Comparison of ENCODE assay signal across 10 mouse cellular contexts in genomic region chr14:25167604-25168003, GRCm38 (mm10).
DNase-seq lines count a peak whose midpoint lies in the region; ATAC-seq and TF ChIP-seq lines count a peak whose summit lies in the region.
"Had no signal": no experiment of that assay in that cellular context is flagged by ENCODE, and none has a peak within 500 bp of the region (broad histone marks: within the 10 kb centered on the region; RNA-seq: fewer than 3 reads in every experiment).

No protein-coding gene starts in this region.

- H3K9me3 ChIP-seq in forebrain, embryonic 14.5 days (replicated peaks; ENCODE audit: control insufficient read depth, low read length), result no peaks in the 10 kb centered on the region
- no peaks in the 10 kb centered on the region for H3K9me3 ChIP-seq in forebrain, embryonic 10.5 days
- H3K9me3 ChIP-seq in lung, embryonic 14.5 days (ENCODE audit: low read depth, low read length), result no peaks in the 10 kb centered on the region
- no peaks in the 10 kb centered on the region for H3K9me3 ChIP-seq in heart, embryonic 15.5 days (replicated peaks)
- H3K9me3 ChIP-seq in liver, embryonic 12.5 days (replicated peaks), result no peaks in the 10 kb centered on the region
- H3K9me3 ChIP-seq: liver, embryonic 13.5 days had no signal

- H3K4me3 ChIP-seq in forebrain, embryonic 14.5 days (ENCODE audit: low read depth, low read length), result no peak overlapping the region
- no peak overlapping the region for H3K4me3 ChIP-seq in forebrain, embryonic 10.5 days
- H3K4me3 ChIP-seq in lung, embryonic 14.5 days (ENCODE audit: low read depth, low read length), result no peak overlapping the region
- no peak overlapping the region for H3K4me3 ChIP-seq in heart, embryonic 15.5 days
- H3K4me3 ChIP-seq in liver, embryonic 12.5 days, result no peak overlapping the region
- H3K4me3 ChIP-seq: liver, embryonic 13.5 days had no signal

- H3K9ac ChIP-seq in forebrain, embryonic 14.5 days (ENCODE audit: low read length), result no peak overlapping the region
- H3K9ac ChIP-seq in lung, embryonic 14.5 days, result no peak overlapping the region
- H3K9ac ChIP-seq in heart, embryonic 15.5 days, result no peak overlapping the region
- no peak overlapping the region for H3K9ac ChIP-seq in liver, embryonic 12.5 days
- H3K9ac ChIP-seq: liver, embryonic 13.5 days had no signal

- no peak overlapping the region for H3K27ac ChIP-seq in forebrain, embryonic 14.5 days (ENCODE audit: low read depth, low read length)
- no peak overlapping the region for H3K27ac ChIP-seq in forebrain, embryonic 10.5 days
- peak overlapping the region; percentile 54; the same call in 1 of the 2 replicates for H3K27ac ChIP-seq in lung, embryonic 14.5 days (ENCODE audit: low read depth)
- peak overlapping the region; percentile 76 for H3K27ac ChIP-seq in heart, embryonic 15.5 days
- no peak overlapping the region for H3K27ac ChIP-seq in liver, embryonic 12.5 days
- H3K27ac ChIP-seq: liver, embryonic 13.5 days had no signal

- WGBS in forebrain, embryonic 14.5 days, result 36% methylated on average over 4 of the region's 4 CpGs
- WGBS in forebrain, embryonic 10.5 days, result 69% methylated on average over 4 of the region's 4 CpGs
- 27% methylated on average over 4 of the region's 4 CpGs for WGBS in lung, embryonic 14.5 days
- WGBS in heart, embryonic 15.5 days, result 27% methylated on average over 4 of the region's 4 CpGs
- 54% methylated on average over 4 of the region's 4 CpGs for WGBS in liver, embryonic 12.5 days (ENCODE audit: insufficient replicate concordance)

- peak; percentile 19 for DNase-seq in forebrain, embryonic 14.5 days (ENCODE audit: low spot score)
- no peak for DNase-seq in forebrain, embryonic 10.5 days (ENCODE audit: extremely low spot score, low spot score)
- DNase-seq in lung, embryonic 14.5 days, result peak; percentile 47
- DNase-seq in lung, adult 18-20 months, result no peak
- peak; percentile 40 for DNase-seq in lung, postnatal 10 days
- DNase-seq in liver, result no peak
- DNase-seq: liver, embryonic 13.5 days had no signal

- no peak for TF ChIP-seq CTCF in lung, embryonic 14.5 days (IDR thresholded peaks at IDR 0.05; ENCODE audit: low read depth)

- H3K4me2 ChIP-seq in forebrain, embryonic 14.5 days (ENCODE audit: low read length), result no peak overlapping the region
- no peak overlapping the region for H3K4me2 ChIP-seq in lung, embryonic 14.5 days
- H3K4me2 ChIP-seq in heart, embryonic 15.5 days, result no peak overlapping the region
- H3K4me2 ChIP-seq in liver, embryonic 12.5 days, result no peak overlapping the region
- H3K4me2 ChIP-seq: liver, embryonic 13.5 days had no signal

- no peaks in the 10 kb centered on the region for H3K36me3 ChIP-seq in forebrain, embryonic 14.5 days (ENCODE audit: control insufficient read depth, insufficient read depth, low read length)
- no peaks in the 10 kb centered on the region for H3K36me3 ChIP-seq in forebrain, embryonic 10.5 days (replicated peaks)
- H3K36me3 ChIP-seq in lung, embryonic 14.5 days (ENCODE audit: insufficient read depth), result no peaks in the 10 kb centered on the region
- H3K36me3 ChIP-seq in heart, embryonic 15.5 days, result no peaks in the 10 kb centered on the region
- no peaks in the 10 kb centered on the region for H3K36me3 ChIP-seq in liver, embryonic 12.5 days
- H3K36me3 ChIP-seq: liver, embryonic 13.5 days had no signal

- ATAC-seq in forebrain, embryonic 14.5 days, result no peak
- no peak for ATAC-seq in lung, embryonic 14.5 days (ENCODE audit: insufficient read depth)
- ATAC-seq in heart, embryonic 15.5 days (replicated peaks; ENCODE audit: insufficient number of reproducible peaks, insufficient read depth, low FRiP score, low read depth), result no peak
- ATAC-seq in liver, embryonic 12.5 days, result no peak
- ATAC-seq: midbrain, embryonic 16.5 days had no signal

- no peaks in the 10 kb centered on the region for H3K27me3 ChIP-seq in forebrain, embryonic 14.5 days (replicated peaks; ENCODE audit: control insufficient read depth, insufficient read depth, low read length)
- H3K27me3 ChIP-seq in forebrain, embryonic 10.5 days (ENCODE audit: poor library complexity, severe bottlenecking), result no peaks in the 10 kb centered on the region
- no peaks in the 10 kb centered on the region for H3K27me3 ChIP-seq in lung, embryonic 14.5 days (ENCODE audit: insufficient read depth, low read length)
- H3K27me3 ChIP-seq in heart, embryonic 15.5 days, result no peaks in the 10 kb centered on the region
- H3K27me3 ChIP-seq in liver, embryonic 12.5 days (replicated peaks), result no peaks in the 10 kb centered on the region

- H3K4me1 ChIP-seq in forebrain, embryonic 14.5 days (ENCODE audit: control insufficient read depth, insufficient read depth, low read length), result peaks cover 5% of the 10 kb centered on the region
- peaks cover 17% of the 10 kb centered on the region for H3K4me1 ChIP-seq in forebrain, embryonic 10.5 days
- H3K4me1 ChIP-seq in lung, embryonic 14.5 days (ENCODE audit: insufficient read depth), result peaks cover 9% of the 10 kb centered on the region
- H3K4me1 ChIP-seq in heart, embryonic 15.5 days (replicated peaks), result peaks cover 19% of the 10 kb centered on the region
- no peaks in the 10 kb centered on the region for H3K4me1 ChIP-seq in liver, embryonic 12.5 days
- H3K4me1 ChIP-seq: liver, embryonic 13.5 days had no signal

Comparison
In these comparisons a context has a peak if more than half of its experiments do, and no peak if none do; other contexts are left out.
1. DNase-seq: peak in forebrain, embryonic 14.5 days (single experiment), lung, embryonic 14.5 days (single experiment) and lung, postnatal 10 days (single experiment); none in forebrain, embryonic 10.5 days (single experiment), lung, adult 18-20 months (0 of 2) and liver (single experiment).
2. H3K27ac ChIP-seq: peak in lung, embryonic 14.5 days (single experiment) and heart, embryonic 15.5 days (single experiment); none in forebrain, embryonic 14.5 days (single experiment), forebrain, embryonic 10.5 days (single experiment) and liver, embryonic 12.5 days (single experiment).